Mouse (Mus musculus): ENCODE results near the gene Krtcap3.

DNA sequence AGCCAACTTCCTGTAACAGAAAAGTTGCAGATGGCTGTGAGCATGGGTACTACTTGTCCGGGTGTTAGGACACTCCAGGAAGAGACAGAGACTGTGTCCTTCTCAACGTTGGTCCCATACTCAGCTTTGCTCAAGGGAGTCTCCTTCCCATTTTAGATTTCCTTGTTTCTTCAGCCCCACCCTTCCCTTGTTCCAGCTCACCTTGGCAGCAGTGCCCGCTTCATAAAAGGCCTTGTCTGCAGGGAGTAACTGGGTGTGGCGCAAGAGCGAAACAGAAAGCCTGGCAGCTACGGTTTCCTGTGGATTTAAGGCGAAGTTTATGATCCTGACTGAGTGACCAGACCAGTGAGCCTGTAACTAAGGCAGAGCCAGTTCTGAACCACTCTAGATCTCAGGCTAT lies 3.0 kb downstream of the Krtcap3 start:
- TF ChIP-seq CTCF (IDR thresholded peaks at IDR 0.05; ENCODE audit: low read depth, low read length): no peak
- TF ChIP-seq POLR2A (IDR thresholded peaks at IDR 0.05; ENCODE audit: extremely low read depth, insufficient read depth, low read length): no peak
